Mouse (Mus musculus) ES-E14 (cell line): Measurements from ENCODE around the gene Cr1l.

ENCODE experiments used
- ZC3H11A ChIP-seq: IDR thresholded peaks from 2 replicates; pipeline ENCODE4 v1.6.1; 2012; ENCODE audit warnings: low read depth, mild to moderate bottlenecking, inconsistent platforms, low read length, borderline replicate concordance
- ZNF384 ChIP-seq: IDR thresholded peaks from 2 replicates; pipeline ENCODE4 v1.6.1; 2012; ENCODE audit warnings: low read depth, low read length, inconsistent platforms

DNA sequence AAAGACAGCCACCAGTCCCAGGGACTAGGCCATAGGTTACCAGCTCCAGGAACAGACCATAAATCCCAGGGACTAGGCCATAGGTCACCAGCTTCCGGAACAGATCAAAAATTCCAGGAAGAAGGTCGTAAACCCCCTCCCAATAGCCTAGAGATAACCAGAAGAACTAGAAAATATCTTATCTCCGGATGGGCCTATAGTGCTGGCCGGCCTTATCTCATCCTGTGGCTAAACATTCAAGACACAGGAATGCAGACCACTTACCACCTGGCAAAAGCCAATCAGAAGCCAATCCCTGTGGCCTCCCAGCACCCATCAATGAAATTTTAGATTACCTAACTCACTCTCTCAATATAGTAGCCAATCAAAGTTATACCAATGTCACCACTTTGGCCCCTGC lies 30.7 kb downstream of the Cr1l start:
- TF ChIP-seq ZC3H11A (no peak), ZNF384 (no peak)
